Mouse (Mus musculus) kidney, adult 2 months (tissue): ENCODE results near the gene Trpc2.

Experiments
- CTCF ChIP-seq: fragments of 200-500 bp; conservative IDR thresholded peaks from 2 replicates; pipeline ENCODE4 v1.5.1; 2011; ENCODE audit warnings: low read depth, mild to moderate bottlenecking, control low read depth, low read length, moderate library complexity, mixed read lengths; ENCODE audit not compliant: insufficient read depth, insufficient read length
- POLR2A ChIP-seq: fragments of 200-500 bp; IDR thresholded peaks from one replicate; pipeline ENCODE4 v1.6.1; 2011; ENCODE audit warnings: low read depth, low read length, control low read depth

GRCm38 (mm10) chr7:102137464-102137863 is 54.5 kb downstream of the Trpc2 start:
- TF ChIP-seq CTCF (peak; percentile 62), POLR2A (no peak)
